Mouse (Mus musculus) kidney, embryonic 14.5 days (tissue): Measurements from ENCODE around the gene Cnp. TPM values are rescaled to one million over a fixed set of nuclear protein-coding genes. Genes with fewer than 3 reads are reported as not detected.
"Not testable (repeated sequence)": the region's sequence is repeated elsewhere in the genome, so short reads cannot be mapped to it uniquely, and the experiment has no call there.

Experiments used
- ATAC-seq: fragments of 200-750 bp; cut with Nextera tagmentation; 2 replicates; pipeline ENCODE4 v1.8.0; 2017; ENCODE audit warnings: moderate number of reproducible peaks, mild to moderate bottlenecking, moderate TSS enrichment, moderate library complexity; ENCODE audit not compliant: low FRiP score, low TSS enrichment
- H3K27ac ChIP-seq: fragments of 300-500 bp; sonication (generic); 2 replicates; pipeline ENCODE4 v1.5.1; 2014; ENCODE audit warnings: low read depth, mild to moderate bottlenecking, low read length, moderate library complexity, mixed read lengths
- H3K27me3 ChIP-seq: fragments of 300-500 bp; sonication (generic); 2 replicates; pipeline ENCODE4 v1.6.1; 2014; ENCODE audit warnings: mild to moderate bottlenecking, low read length; ENCODE audit not compliant: control insufficient read depth, insufficient read depth
- H3K36me3 ChIP-seq: fragments of 300-500 bp; sonication (generic); 2 replicates; pipeline ENCODE4 v1.6.1; 2014; ENCODE audit warnings: low read length, mixed read lengths; ENCODE audit not compliant: control insufficient read depth, insufficient read depth
- H3K4me1 ChIP-seq: fragments of 300-500 bp; sonication (generic); 2 replicates; pipeline ENCODE4 v1.6.1; 2014; ENCODE audit warnings: low read length, mixed read lengths; ENCODE audit not compliant: control insufficient read depth, insufficient read depth
- H3K4me2 ChIP-seq: fragments of 300-500 bp; sonication (generic); replicated peaks from 2 replicates; pipeline ENCODE4 v1.6.1; 2014; ENCODE audit warnings: low read depth, mild to moderate bottlenecking, low read length
- H3K4me3 ChIP-seq: fragments of 300-500 bp; sonication (generic); 2 replicates; pipeline ENCODE4 v1.5.1; 2014; ENCODE audit warnings: mild to moderate bottlenecking, low read length
- H3K9ac ChIP-seq: fragments of 300-500 bp; sonication (generic); 2 replicates; pipeline ENCODE4 v1.6.1; 2014; ENCODE audit warnings: low read depth, mild to moderate bottlenecking, low read length, moderate library complexity
- H3K9me3 ChIP-seq: fragments of 300-500 bp; sonication (generic); 2 replicates; pipeline ENCODE4 v1.6.1; 2016; ENCODE audit warnings: low read length; ENCODE audit not compliant: control insufficient read depth
- WGBS: fragments of 180-500 bp; shearing (Covaris S2); extraction: QIAGEN DNeasy Blood & Tissue Kit; methylation state at CpG from one replicate; pipeline ENCODE4 v1.1.7; 2014; 5-methylcytosine and 5-hydroxymethylcytosine counted together
- polyA plus RNA-seq: library from polyadenylated mRNA; unstranded; fragments of >200 nt; fragmentation: Nextera tagmentation; extraction: Ambion mirVana; gene quantifications from 2 replicates; pipeline ENCODE4 v1.2.1, GENCODE M21; 2014

The Cnp gene
- polyA plus RNA-seq, 1 experiment from 2014 or later = 25.0 TPM

- no peak overlapping the region for H3K27ac ChIP-seq
- H3K4me2 ChIP-seq = no peak overlapping the region
- no peak overlapping the region for H3K4me3 ChIP-seq
- no peaks in the 10 kb centered on the region; the same call in 1 of the 2 replicates for H3K4me1 ChIP-seq
- 87% methylated on average over 10 of the region's 10 CpGs for WGBS
- H3K36me3 ChIP-seq = peaks cover 22% of the 10 kb centered on the region
- H3K9ac ChIP-seq = no peak overlapping the region
- H3K27me3 ChIP-seq = no peaks in the 10 kb centered on the region
- ATAC-seq = no peak
- H3K9me3 ChIP-seq = no peaks in the 10 kb centered on the region
Measured at GRCm38 (mm10) chr11:100605451-100605850, 30.7 kb downstream of the Cnp start.

- H3K4me1 ChIP-seq = no peaks in the 10 kb centered on the region; the same call in 1 of the 2 replicates
- peaks cover 16% of the 10 kb centered on the region for H3K36me3 ChIP-seq
- no peak overlapping the region for H3K4me3 ChIP-seq
- ATAC-seq = no peak
- no peak overlapping the region for H3K27ac ChIP-seq
- no peak overlapping the region for H3K4me2 ChIP-seq
- no peaks in the 10 kb centered on the region for H3K27me3 ChIP-seq
- WGBS = 93% methylated on average over 6 of the region's 6 CpGs
- no peak overlapping the region for H3K9ac ChIP-seq
- H3K9me3 ChIP-seq = no peaks in the 10 kb centered on the region
Measured at GRCm38 (mm10) chr11:100607121-100607520, 32.4 kb downstream of the Cnp start.

GRCm38 (mm10) chr11:100608796-100609195 lies 34.1 kb downstream of the Cnp start:
- Histone ChIP-seq H3K9ac (no peak overlapping the region), H3K36me3 (peaks cover 17% of the 10 kb centered on the region), H3K27ac (no peak overlapping the region), H3K27me3 (no peaks in the 10 kb centered on the region), H3K4me2 (no peak overlapping the region), H3K4me1 (no peaks in the 10 kb centered on the region; the same call in 1 of the 2 replicates), H3K9me3 (no peaks in the 10 kb centered on the region), H3K4me3 (no peak overlapping the region)
- 78% methylated on average over 4 of the region's 4 CpGs for WGBS
- ATAC-seq = no peak

GRCm38 (mm10) chr11:100609355-100609996 lies 34.8 kb downstream of the Cnp start:
- H3K9me3 ChIP-seq = no peaks in the 10 kb centered on the region
- peak overlapping the region; percentile 42; the same call in 1 of the 2 replicates for H3K27ac ChIP-seq
- H3K9ac ChIP-seq = no peak overlapping the region
- H3K4me3 ChIP-seq = no peak overlapping the region
- no peak overlapping the region for H3K4me2 ChIP-seq
- H3K27me3 ChIP-seq = no peaks in the 10 kb centered on the region
- no peaks in the 10 kb centered on the region; the same call in 1 of the 2 replicates for H3K4me1 ChIP-seq
- H3K36me3 ChIP-seq = peaks cover 17% of the 10 kb centered on the region
- no peak for ATAC-seq
- WGBS = 84% methylated on average over 5 of the region's 5 CpGs

- no peaks in the 10 kb centered on the region; the same call in 1 of the 2 replicates for H3K4me1 ChIP-seq
- H3K9ac ChIP-seq = no peak overlapping the region
- no peaks in the 10 kb centered on the region for H3K9me3 ChIP-seq
- H3K4me3 ChIP-seq = no peak overlapping the region
- peaks cover 17% of the 10 kb centered on the region for H3K36me3 ChIP-seq
- H3K27me3 ChIP-seq = no peaks in the 10 kb centered on the region
- peak overlapping the region; percentile 42; the same call in 1 of the 2 replicates for H3K27ac ChIP-seq
- no peak for ATAC-seq
- WGBS = 80% methylated on average over 9 of the region's 9 CpGs
- no peak overlapping the region for H3K4me2 ChIP-seq
Measured at GRCm38 (mm10) chr11:100609997-100610680, 35.4 kb downstream of the Cnp start.

- peaks cover 22% of the 10 kb centered on the region for H3K36me3 ChIP-seq
- no peak for ATAC-seq
- WGBS = 93% methylated on average over 6 of the region's 6 CpGs
Measured at GRCm38 (mm10) chr11:100611627-100612026, 36.9 kb downstream of the Cnp start.

GRCm38 (mm10) chr11:100613241-100613640 lies 38.5 kb downstream of the Cnp start:
- H3K27ac ChIP-seq = no peak overlapping the region
- H3K27me3 ChIP-seq = no peaks in the 10 kb centered on the region
- no peak for ATAC-seq
- no peaks in the 10 kb centered on the region for H3K9me3 ChIP-seq
- H3K4me2 ChIP-seq = no peak overlapping the region
- H3K9ac ChIP-seq = no peak overlapping the region
- peaks cover 19% of the 10 kb centered on the region for H3K36me3 ChIP-seq
- WGBS = 91% methylated on average over 3 of the region's 3 CpGs
- H3K4me1 ChIP-seq = peaks cover 6% of the 10 kb centered on the region
- no peak overlapping the region for H3K4me3 ChIP-seq

More at GRCm38 (mm10) chr11:100611627-100612026, 36.9 kb downstream of the Cnp start:
- H3K4me1 ChIP-seq = no peaks in the 10 kb centered on the region; the same call in 1 of the 2 replicates
- H3K9me3 ChIP-seq = no peaks in the 10 kb centered on the region
- H3K27me3 ChIP-seq = no peaks in the 10 kb centered on the region
- no peak overlapping the region for H3K9ac ChIP-seq
- H3K4me3 ChIP-seq = no peak overlapping the region
- H3K27ac ChIP-seq = no peak overlapping the region
- no peak overlapping the region for H3K4me2 ChIP-seq

- Histone ChIP-seq H3K27me3 (no peaks in the 10 kb centered on the region), H3K4me2 (no peak overlapping the region), H3K9ac (no peak overlapping the region), H3K4me3 (no peak overlapping the region), H3K4me1 (peaks cover 15% of the 10 kb centered on the region), H3K9me3 (no peaks in the 10 kb centered on the region), H3K27ac (no peak overlapping the region), H3K36me3 (peaks cover 12% of the 10 kb centered on the region; the same call in 1 of the 2 replicates)
- 96% methylated on average over 5 of the region's 5 CpGs for WGBS
- no peak for ATAC-seq
Measured at GRCm38 (mm10) chr11:100616332-100616731, 41.6 kb downstream of the Cnp start.

- peaks cover 15% of the 10 kb centered on the region for H3K4me1 ChIP-seq
- H3K9ac ChIP-seq, H3K27ac ChIP-seq, ATAC-seq, H3K36me3 ChIP-seq, H3K4me3 ChIP-seq, H3K27me3 ChIP-seq, H3K4me2 ChIP-seq, H3K9me3 ChIP-seq: not testable (repeated sequence)
- 95% methylated on average over 7 of the region's 7 CpGs for WGBS
Measured at GRCm38 (mm10) chr11:100616836-100617235, 42.1 kb downstream of the Cnp start.
